Mouse (Mus musculus) liver, embryonic 14.5 days (tissue): ENCODE data around the gene Tuba4a.

Source experiments
- CTCF ChIP-seq: IDR thresholded peaks from 2 replicates; pipeline ENCODE4 v1.5.1; 2016; ENCODE audit warnings: antibody characterized with exemption, low read depth, control low read depth
- EP300 ChIP-seq: IDR thresholded peaks from 2 replicates; pipeline ENCODE4 v1.6.1; 2016; ENCODE audit warnings: antibody characterized with exemption, low read depth

DNA sequence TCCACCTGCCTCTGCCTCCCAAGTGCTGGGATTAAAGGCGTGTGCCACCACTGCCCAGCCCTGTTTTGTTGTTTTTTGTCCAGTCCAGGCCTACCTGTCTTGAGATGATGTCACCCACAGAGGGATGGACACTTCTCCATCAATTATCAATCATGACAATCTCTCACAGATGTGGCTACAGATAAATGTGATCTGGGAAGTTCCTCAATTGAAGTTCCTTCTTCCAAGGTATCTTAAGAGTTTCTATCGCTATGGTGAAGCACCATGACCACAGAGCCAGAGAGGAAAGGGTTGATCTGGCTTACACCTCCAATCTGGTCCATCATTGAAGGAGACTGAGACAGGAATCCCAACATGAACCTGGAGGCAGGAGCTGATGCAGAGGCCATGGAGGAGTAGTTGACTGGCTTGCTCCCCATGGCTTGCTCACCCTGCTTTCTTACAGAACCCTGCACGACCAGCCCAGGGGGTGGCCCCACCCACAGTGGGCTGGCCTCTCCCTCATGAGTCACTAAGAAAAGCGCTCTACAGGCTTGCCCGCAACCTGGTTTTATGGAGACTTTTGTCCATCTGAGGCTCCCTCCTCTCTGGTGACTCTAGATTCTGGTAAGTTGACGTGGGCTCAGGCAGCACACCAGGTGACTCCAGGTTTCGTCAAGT, 10.8 kb upstream of the Tuba4a start:
- TF ChIP-seq CTCF (no peak), EP300 (no peak)
